Mouse (Mus musculus) testis, adult 2 months (tissue): Measurements from ENCODE around the gene Rpl5.

ENCODE experiments used
- CTCF ChIP-seq: fragments of 200-500 bp; IDR thresholded peaks from 2 replicates; pipeline ENCODE4 v1.5.1; 2012; ENCODE audit warnings: low read depth, mild to moderate bottlenecking, inconsistent platforms, low read length, moderate library complexity; ENCODE audit not compliant: control insufficient read depth, insufficient read depth, insufficient replicate concordance
- POLR2A ChIP-seq: fragments of 200-500 bp; IDR thresholded peaks from 2 replicates; pipeline ENCODE4 v1.6.1; 2012; ENCODE audit warnings: low read depth, mild to moderate bottlenecking, inconsistent platforms, low read length, moderate library complexity; ENCODE audit not compliant: control insufficient read depth

DNA sequence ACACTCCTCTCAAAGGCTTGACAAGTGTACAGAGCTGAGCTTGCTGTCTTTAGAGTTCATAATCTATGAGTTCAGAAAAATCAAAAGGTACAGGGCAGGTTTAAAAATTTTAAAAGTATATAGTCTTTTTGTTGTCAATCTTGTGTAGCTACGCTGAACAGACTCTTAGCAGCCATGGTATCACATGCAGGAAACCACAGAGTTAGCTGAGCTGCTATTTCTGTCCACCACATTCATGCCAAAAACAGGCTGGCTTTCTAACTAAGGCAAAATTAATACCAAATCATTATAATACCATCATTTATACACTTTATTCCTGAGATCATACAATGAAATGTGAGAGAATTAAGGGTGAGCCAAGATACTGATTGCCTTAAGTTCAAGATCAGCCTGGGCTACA, 46.2 kb downstream of the Rpl5 start:
- no peak for TF ChIP-seq POLR2A
- TF ChIP-seq CTCF = no peak
